Comparison of ENCODE assay signal across 17 mouse cellular contexts in the genomic region with DNA sequence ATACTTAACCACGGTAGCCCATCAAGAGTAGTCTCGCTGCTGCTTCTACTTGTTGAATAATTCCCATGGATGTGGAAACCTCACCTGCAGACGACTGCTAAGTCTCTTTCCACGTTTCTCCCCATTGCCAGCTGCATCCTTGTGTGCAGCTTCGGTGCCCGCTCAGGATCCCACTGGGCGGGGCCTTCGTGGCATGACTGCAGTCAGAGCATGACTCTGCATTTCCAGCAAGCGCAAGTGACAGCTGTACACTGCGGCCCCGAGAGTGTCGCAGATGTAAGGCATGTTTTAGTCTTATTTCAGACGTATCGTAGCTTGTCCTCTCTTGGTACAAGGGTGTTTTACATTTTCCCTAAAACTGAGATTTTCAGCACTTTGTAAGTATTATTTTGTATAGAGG.
DNase-seq lines count a peak whose midpoint lies in the region; ATAC-seq and TF ChIP-seq lines count a peak whose summit lies in the region.
"Had no signal": no experiment of that assay in that cellular context is flagged by ENCODE, and none has a peak within 500 bp of the region (broad histone marks: within the 10 kb centered on the region; RNA-seq: fewer than 3 reads in every experiment).

No protein-coding gene starts in this region.

- WGBS in liver, embryonic 11.5 days, result 70% methylated on average over 14 of the region's 14 CpGs

- H3K4me2 ChIP-seq in myocyte (ENCODE audit: low read depth), result peak overlapping the region; percentile 63
- no peak overlapping the region for H3K4me2 ChIP-seq in liver, embryonic 11.5 days
- H3K4me2 ChIP-seq: heart, embryonic 13.5 days; intestine, embryonic 15.5 days; limb, embryonic 15.5 days; midbrain, embryonic 11.5 days had no signal

- peak; percentile 66 for ATAC-seq in frontal cortex, adult (ENCODE audit: low TSS enrichment)
- ATAC-seq in liver, embryonic 11.5 days (replicated peaks; ENCODE audit: low FRiP score), result no peak
- ATAC-seq: activated CD4-positive, CD25-positive, alpha-beta regulatory T cell, adult 4 months; intestine, embryonic 15.5 days had no signal

- no peak overlapping the region for H3K4me3 ChIP-seq in myocyte
- no peak overlapping the region for H3K4me3 ChIP-seq in liver, embryonic 11.5 days (ENCODE audit: low read depth, low read length)
- H3K4me3 ChIP-seq: erythroblast, embryonic 14.5 days; heart, embryonic 13.5 days; intestine, embryonic 15.5 days; limb, embryonic 15.5 days had no signal

- H3K27ac ChIP-seq in liver, embryonic 11.5 days (ENCODE audit: low read depth, low read length), result no peak overlapping the region
- H3K27ac ChIP-seq: heart, embryonic 13.5 days; intestine, embryonic 15.5 days; limb, embryonic 15.5 days had no signal

- no peaks in the 10 kb centered on the region for H3K4me1 ChIP-seq in liver, embryonic 11.5 days (replicated peaks; ENCODE audit: control insufficient read depth, insufficient read depth, low read length)
- H3K4me1 ChIP-seq: heart, embryonic 13.5 days; intestine, embryonic 15.5 days had no signal

- no peak for TF ChIP-seq POLR2A in myocyte (IDR thresholded peaks at IDR 0.05; ENCODE audit: insufficient read length, low read depth)

- H3K9me3 ChIP-seq in liver, embryonic 11.5 days (ENCODE audit: control insufficient read depth, low read length), result no peaks in the 10 kb centered on the region
- H3K9me3 ChIP-seq: heart, embryonic 13.5 days; intestine, embryonic 15.5 days; limb, embryonic 15.5 days had no signal

- H3K36me3 ChIP-seq in myocyte (ENCODE audit: control insufficient read depth, insufficient read depth), result no peaks in the 10 kb centered on the region
- H3K36me3 ChIP-seq in liver, embryonic 11.5 days (ENCODE audit: control insufficient read depth, insufficient read depth, low read length), result no peaks in the 10 kb centered on the region
- H3K36me3 ChIP-seq: heart, embryonic 13.5 days; intestine, embryonic 15.5 days; limb, embryonic 15.5 days had no signal

- no peak overlapping the region for H3ac ChIP-seq in myocyte (ENCODE audit: control insufficient read depth, insufficient read length)

- H3K79me2 ChIP-seq in myocyte (ENCODE audit: control insufficient read depth, insufficient read depth), result no peaks in the 10 kb centered on the region

- no peak for DNase-seq in frontal cortex, postnatal 14 days (ENCODE audit: low spot score in 2 of 2)
- DNase-seq in right cerebral cortex, postnatal 14 days, result peak; percentile 25
- DNase-seq in right cerebral cortex, postnatal 36 days (ENCODE audit: low spot score in 2 of 2), result no peak
- DNase-seq in gastrocnemius, adult 8-10 months (ENCODE audit: low spot score in 2 of 2), result peak; percentile 27 to 60
- no peak for DNase-seq in liver, embryonic 11.5 days (ENCODE audit: low spot score)
- DNase-seq in cerebellum, adult 8-10 months, result no peak
- DNase-seq: B cell, adult 2 months; cerebellum, adult 18-20 months; thymus, postnatal 14 days had no signal

- H3K27me3 ChIP-seq in myocyte (ENCODE audit: control insufficient read depth, insufficient read depth, insufficient read length), result no peaks in the 10 kb centered on the region
- H3K27me3 ChIP-seq in liver, embryonic 11.5 days (replicated peaks; ENCODE audit: control insufficient read depth, insufficient read depth, low read length), result no peaks in the 10 kb centered on the region
- H3K27me3 ChIP-seq: heart, embryonic 13.5 days; intestine, embryonic 15.5 days; limb, embryonic 15.5 days had no signal

- no peak overlapping the region for H3K9ac ChIP-seq in liver, embryonic 11.5 days (ENCODE audit: low read depth, low read length)
- H3K9ac ChIP-seq: heart, embryonic 13.5 days; intestine, embryonic 15.5 days; limb, embryonic 15.5 days had no signal

TF ChIP-seq in myocyte, 11 proteins besides CTCF, POLR2A, EP300 and RAD21:
- TF ChIP-seq SRF (IDR thresholded peaks at IDR 0.05; ENCODE audit: control insufficient read depth, insufficient read length, low read depth) (no peak), MYOD1 (IDR thresholded peaks at IDR 0.05; ENCODE audit: control insufficient read depth in 1 of 3, insufficient read length in 2 of 3, low read depth in 2 of 3) (peak in 2 of 3 experiments; percentile 70 to 78), REST (IDR thresholded peaks at IDR 0.05; ENCODE audit: insufficient read depth, insufficient read length) (no peak), MYOG (IDR thresholded peaks at IDR 0.05; ENCODE audit: control insufficient read depth in 1 of 3, insufficient read depth in 1 of 3, insufficient read length in 2 of 3, low read depth in 2 of 3) (peak in 2 of 3 experiments; percentile 33 to 79), MAX (IDR thresholded peaks at IDR 0.05; ENCODE audit: low read depth) (no peak), POLR2AphosphoS2 (IDR thresholded peaks at IDR 0.05; ENCODE audit: insufficient read length, low read depth) (no peak)

Comparison
In these comparisons a context has a peak if more than half of its experiments do, and no peak if none do; other contexts are left out.
1. DNase-seq: peak in right cerebral cortex, postnatal 14 days (single experiment) and gastrocnemius, adult 8-10 months (2 of 2); none in frontal cortex, postnatal 14 days (0 of 2), right cerebral cortex, postnatal 36 days (0 of 2), liver, embryonic 11.5 days (single experiment) and cerebellum, adult 8-10 months (single experiment).